Mouse (Mus musculus) CH12.LX (cell line): ENCODE results near the gene Ucp2. TPM values are rescaled to one million over a fixed set of nuclear protein-coding genes. Genes with fewer than 3 reads are reported as not detected.

Experiments used
- DNase-seq: peaks from one replicate; pipeline ENCODE4 v3.0.0-alpha.2; 2013; ENCODE audit errors: extremely low read depth
- H3K27ac ChIP-seq: 2 replicates; pipeline ENCODE4 v1.5.1; 2012; ENCODE audit warnings: low read depth, mild to moderate bottlenecking, control low read depth, moderate library complexity; ENCODE audit not compliant: insufficient read depth
- H3K27me3 ChIP-seq: replicated peaks from 2 replicates; pipeline ENCODE3; 2012; ENCODE audit warnings: inconsistent platforms
- H3K36me3 ChIP-seq, 2 experiments: replicated peaks in 1 of 2; 2 replicates each; pipeline versions ENCODE3 to v1.6.1; 2012; ENCODE audit warnings: inconsistent platforms in 1 of 2, low read length in 1 of 2, mild to moderate bottlenecking in 1 of 2, mixed read lengths in 1 of 2, moderate library complexity in 1 of 2; ENCODE audit not compliant: control insufficient read depth in 1 of 2, insufficient read depth in 1 of 2
- H3K4me1 ChIP-seq, 2 experiments: 2 replicates each; pipeline ENCODE4 v1.6.1; 2012; ENCODE audit warnings: inconsistent platforms in 1 of 2, moderate library complexity in 1 of 2; ENCODE audit not compliant: insufficient read depth in 2 of 2, control insufficient read depth in 1 of 2
- H3K4me2 ChIP-seq: 2 replicates; pipeline ENCODE4 v1.6.1; 2012; ENCODE audit warnings: low read depth, mild to moderate bottlenecking, control low read depth; ENCODE audit not compliant: poor library complexity, insufficient read depth, severe bottlenecking
- H3K4me3 ChIP-seq, 3 experiments: fragments of 150-350 bp in 1 of 3; sonication (generic) in 1 of 3; replicated peaks in 1 of 3; 2 replicates each; pipeline versions ENCODE3 to v1.5.1; 2011 to 2012; ENCODE audit warnings: low read depth in 2 of 3, low read length in 2 of 3, mild to moderate bottlenecking in 2 of 3, moderate library complexity in 2 of 3, control low read depth in 1 of 3, improper control_type of control experiment in 1 of 3, inconsistent platforms in 1 of 3, mixed read lengths in 1 of 3; ENCODE audit not compliant: poor library complexity in 1 of 3
- H3K79me2 ChIP-seq: replicated peaks from 2 replicates; pipeline ENCODE4 v1.6.1; 2012; ENCODE audit warnings: mild to moderate bottlenecking, moderate library complexity; ENCODE audit not compliant: control insufficient read depth, poor library complexity, insufficient read depth, severe bottlenecking; ENCODE audit errors: extremely low read depth
- H3K9ac ChIP-seq: 2 replicates; pipeline ENCODE4 v1.6.1; 2012; ENCODE audit warnings: low read depth, mild to moderate bottlenecking, control low read depth, moderate library complexity; ENCODE audit not compliant: insufficient read depth
- H3K9me3 ChIP-seq: replicated peaks from 2 replicates; pipeline ENCODE3; 2012; ENCODE audit warnings: low read length, inconsistent platforms, mixed read lengths
- BHLHE40 ChIP-seq: IDR thresholded peaks from 2 replicates; pipeline ENCODE4 v1.6.1; 2011; ENCODE audit warnings: mild to moderate bottlenecking, low read depth, low read length, improper control_type of control experiment
- CHD1 ChIP-seq: IDR thresholded peaks from 2 replicates; pipeline ENCODE4 v1.6.1; 2012; ENCODE audit warnings: low read depth, low read length, improper control_type of control experiment, inconsistent platforms
- CHD2 ChIP-seq: IDR thresholded peaks from 2 replicates; pipeline ENCODE4 v1.6.1; 2011; ENCODE audit warnings: low read length, improper control_type of control experiment
- CTCF ChIP-seq, 2 experiments: IDR thresholded peaks in 1 of 2; conservative IDR thresholded peaks in 1 of 2; 2 replicates each; pipeline ENCODE4 v1.5.1; 2011 to 2012; ENCODE audit warnings: low read depth in 2 of 2, low read length in 2 of 2, improper control_type of control experiment in 1 of 2, inconsistent platforms in 1 of 2, mild to moderate bottlenecking in 1 of 2, moderate library complexity in 1 of 2
- E2F4 ChIP-seq: IDR thresholded peaks from 2 replicates; pipeline ENCODE4 v1.6.1; 2011; ENCODE audit warnings: low read depth, low read length, improper control_type of control experiment; ENCODE audit not compliant: insufficient replicate concordance
- ELF1 ChIP-seq: IDR thresholded peaks from 2 replicates; pipeline ENCODE4 v1.6.1; 2014; ENCODE audit warnings: low read depth, mild to moderate bottlenecking, inconsistent platforms, low read length, improper control_type of control experiment
- EP300 ChIP-seq: IDR thresholded peaks from 2 replicates; pipeline ENCODE4 v1.6.1; 2011; ENCODE audit warnings: low read length, improper control_type of control experiment
- ETS1 ChIP-seq: conservative IDR thresholded peaks from 2 replicates; pipeline ENCODE4 v1.6.1; 2012; ENCODE audit warnings: low read depth, mild to moderate bottlenecking, inconsistent platforms, low read length, improper control_type of control experiment, moderate library complexity
- GABPA ChIP-seq: IDR thresholded peaks from 2 replicates; pipeline ENCODE4 v1.6.1; 2012; ENCODE audit warnings: low read depth, low read length, improper control_type of control experiment, inconsistent platforms; ENCODE audit not compliant: insufficient replicate concordance
- HCFC1 ChIP-seq: IDR thresholded peaks from 2 replicates; pipeline ENCODE4 v1.6.1; 2012; ENCODE audit warnings: low read depth, mild to moderate bottlenecking, inconsistent platforms, low read length, improper control_type of control experiment
- IRF4 ChIP-seq: IDR thresholded peaks from 2 replicates; pipeline ENCODE4 v1.6.1; 2014; ENCODE audit warnings: low read depth, mild to moderate bottlenecking, inconsistent platforms, low read length, improper control_type of control experiment
- JUN ChIP-seq: IDR thresholded peaks from 2 replicates; pipeline ENCODE4 v1.6.1; 2011; ENCODE audit warnings: low read depth, mild to moderate bottlenecking, low read length, improper control_type of control experiment, moderate library complexity; ENCODE audit not compliant: insufficient read depth
- JUND ChIP-seq: conservative IDR thresholded peaks from 2 replicates; pipeline ENCODE4 v1.6.1; 2011; ENCODE audit warnings: low read depth, low read length, improper control_type of control experiment
- KAT2A ChIP-seq: IDR thresholded peaks from 2 replicates; pipeline ENCODE4 v1.6.1; 2012; ENCODE audit warnings: low read length, improper control_type of control experiment, inconsistent platforms; ENCODE audit not compliant: insufficient replicate concordance
- MAFK ChIP-seq: IDR thresholded peaks from 2 replicates; pipeline ENCODE4 v1.6.1; 2011; ENCODE audit warnings: low read length, improper control_type of control experiment; ENCODE audit not compliant: insufficient replicate concordance
- MAX ChIP-seq: IDR thresholded peaks from 2 replicates; pipeline ENCODE4 v1.6.1; 2011; ENCODE audit warnings: low read length, improper control_type of control experiment
- MAZ ChIP-seq: IDR thresholded peaks from 2 replicates; pipeline ENCODE4 v1.6.1; 2012; ENCODE audit warnings: low read depth, mild to moderate bottlenecking, inconsistent platforms, low read length, improper control_type of control experiment, moderate library complexity
- MEF2A ChIP-seq: IDR thresholded peaks from 2 replicates; pipeline ENCODE4 v1.6.1; 2014; ENCODE audit warnings: low read depth, mild to moderate bottlenecking, inconsistent platforms, low read length, improper control_type of control experiment, borderline replicate concordance
- MXI1 ChIP-seq: IDR thresholded peaks from 2 replicates; pipeline ENCODE4 v1.6.1; 2011; ENCODE audit warnings: mild to moderate bottlenecking, low read depth, low read length, improper control_type of control experiment
- MYC ChIP-seq: IDR thresholded peaks from 2 replicates; pipeline ENCODE4 v1.6.1; 2011; ENCODE audit warnings: low read depth, mild to moderate bottlenecking, improper control_type of control experiment, low read length
- NELFE ChIP-seq: IDR thresholded peaks from 2 replicates; pipeline ENCODE4 v1.6.1; 2011; ENCODE audit warnings: low read depth, low read length, improper control_type of control experiment
- NRF1 ChIP-seq: IDR thresholded peaks from 2 replicates; pipeline ENCODE4 v1.6.1; 2014; ENCODE audit warnings: low read depth, mild to moderate bottlenecking, inconsistent platforms, low read length, improper control_type of control experiment, moderate library complexity
- PAX5 ChIP-seq: IDR thresholded peaks from 2 replicates; pipeline ENCODE4 v1.6.1; 2012; ENCODE audit warnings: low read length, inconsistent platforms, mixed read lengths
- POLR2A ChIP-seq: IDR thresholded peaks from 2 replicates; pipeline ENCODE4 v1.6.1; 2011; ENCODE audit warnings: low read depth, mild to moderate bottlenecking, improper control_type of control experiment, low read length
- POLR2AphosphoS2 ChIP-seq: IDR thresholded peaks from 2 replicates; pipeline ENCODE4 v1.6.1; 2011; ENCODE audit warnings: low read depth, low read length, improper control_type of control experiment
- RAD21 ChIP-seq: IDR thresholded peaks from 2 replicates; pipeline ENCODE4 v1.6.1; 2011; ENCODE audit warnings: low read depth, mild to moderate bottlenecking, low read length, improper control_type of control experiment, moderate library complexity
- RCOR1 ChIP-seq: conservative IDR thresholded peaks from 2 replicates; pipeline ENCODE4 v1.6.1; 2012; ENCODE audit warnings: low read depth, mild to moderate bottlenecking, inconsistent platforms, low read length, improper control_type of control experiment
- SIN3A ChIP-seq: IDR thresholded peaks from 2 replicates; pipeline ENCODE4 v1.6.1; 2012; ENCODE audit warnings: low read length, improper control_type of control experiment, inconsistent platforms
- SMC3 ChIP-seq: IDR thresholded peaks from 2 replicates; pipeline ENCODE4 v1.6.1; 2011; ENCODE audit warnings: low read depth, low read length, improper control_type of control experiment
- TBP ChIP-seq: conservative IDR thresholded peaks from 2 replicates; pipeline ENCODE4 v1.6.1; 2011; ENCODE audit warnings: low read depth, low read length, improper control_type of control experiment
- TCF12 ChIP-seq: IDR thresholded peaks from 2 replicates; pipeline ENCODE4 v1.6.1; 2014; ENCODE audit warnings: low read depth, mild to moderate bottlenecking, inconsistent platforms, low read length, improper control_type of control experiment
- UBTF ChIP-seq: IDR thresholded peaks from 2 replicates; pipeline ENCODE4 v1.6.1; 2012; ENCODE audit warnings: low read depth, mild to moderate bottlenecking, inconsistent platforms, low read length, improper control_type of control experiment, moderate library complexity
- USF1 ChIP-seq: IDR thresholded peaks from 2 replicates; pipeline ENCODE4 v1.6.1; 2014; ENCODE audit warnings: low read depth, mild to moderate bottlenecking, inconsistent platforms, low read length, improper control_type of control experiment
- USF2 ChIP-seq: conservative IDR thresholded peaks from 2 replicates; pipeline ENCODE4 v1.6.1; 2011; ENCODE audit warnings: low read depth, low read length, improper control_type of control experiment
- ZC3H11A ChIP-seq: IDR thresholded peaks from 2 replicates; pipeline ENCODE4 v1.6.1; 2012; ENCODE audit warnings: low read depth, mild to moderate bottlenecking, inconsistent platforms, low read length, improper control_type of control experiment
- ZKSCAN1 ChIP-seq: IDR thresholded peaks from 2 replicates; pipeline ENCODE4 v1.6.1; 2012; ENCODE audit warnings: low read depth, inconsistent platforms, low read length, improper control_type of control experiment, borderline replicate concordance
- ZMIZ1 ChIP-seq: IDR thresholded peaks from 2 replicates; pipeline ENCODE4 v1.6.1; 2012; ENCODE audit warnings: low read depth, mild to moderate bottlenecking, inconsistent platforms, low read length, improper control_type of control experiment
- ZNF384 ChIP-seq: IDR thresholded peaks from 2 replicates; pipeline ENCODE4 v1.6.1; 2012; ENCODE audit warnings: low read depth, low read length, improper control_type of control experiment, inconsistent platforms
- dilution Hi-C: fragments of 300-500 bp; cut with MboI; formaldehyde crosslinking; loops from 2 replicates; pipeline ENCODE4 v1.14.3; 2020; ENCODE audit warnings: low sequenced_read_pairs; ENCODE audit not compliant: extremely low pct_unique_long_range_greater_than_20kb, extremely low pct_ligation_motif_present
- in situ Hi-C: fragments of 300-500 bp; cut with MboI; formaldehyde crosslinking; loops from 3 replicates; pipeline ENCODE4 v1.14.3; 2019; ENCODE audit warnings: low sequenced_read_pairs, low pct_ligation_motif_present, low pct_unique_long_range_greater_than_20kb, mixed read lengths
- polyA plus RNA-seq: library from polyadenylated mRNA; unstranded; fragments of >175 nt; gene quantifications from 2 replicates; pipeline ENCODE4 v1.2.1, GENCODE M21; 2012; ENCODE audit warnings: low read depth; ENCODE audit not compliant: insufficient read length
- total RNA-seq, 2 experiments: library from RNA; depleted of rRNA; stranded (reverse); fragments of 300-350 nt in 1 of 2; fragments of >200 nt in 1 of 2; gene quantifications; 2 replicates each; pipeline ENCODE4 v1.2.3; 2012 to 2014

Ucp2 gene
- total and polyA plus RNA-seq, 3 experiments: 131 to 635 (median 131) TPM

DNA sequence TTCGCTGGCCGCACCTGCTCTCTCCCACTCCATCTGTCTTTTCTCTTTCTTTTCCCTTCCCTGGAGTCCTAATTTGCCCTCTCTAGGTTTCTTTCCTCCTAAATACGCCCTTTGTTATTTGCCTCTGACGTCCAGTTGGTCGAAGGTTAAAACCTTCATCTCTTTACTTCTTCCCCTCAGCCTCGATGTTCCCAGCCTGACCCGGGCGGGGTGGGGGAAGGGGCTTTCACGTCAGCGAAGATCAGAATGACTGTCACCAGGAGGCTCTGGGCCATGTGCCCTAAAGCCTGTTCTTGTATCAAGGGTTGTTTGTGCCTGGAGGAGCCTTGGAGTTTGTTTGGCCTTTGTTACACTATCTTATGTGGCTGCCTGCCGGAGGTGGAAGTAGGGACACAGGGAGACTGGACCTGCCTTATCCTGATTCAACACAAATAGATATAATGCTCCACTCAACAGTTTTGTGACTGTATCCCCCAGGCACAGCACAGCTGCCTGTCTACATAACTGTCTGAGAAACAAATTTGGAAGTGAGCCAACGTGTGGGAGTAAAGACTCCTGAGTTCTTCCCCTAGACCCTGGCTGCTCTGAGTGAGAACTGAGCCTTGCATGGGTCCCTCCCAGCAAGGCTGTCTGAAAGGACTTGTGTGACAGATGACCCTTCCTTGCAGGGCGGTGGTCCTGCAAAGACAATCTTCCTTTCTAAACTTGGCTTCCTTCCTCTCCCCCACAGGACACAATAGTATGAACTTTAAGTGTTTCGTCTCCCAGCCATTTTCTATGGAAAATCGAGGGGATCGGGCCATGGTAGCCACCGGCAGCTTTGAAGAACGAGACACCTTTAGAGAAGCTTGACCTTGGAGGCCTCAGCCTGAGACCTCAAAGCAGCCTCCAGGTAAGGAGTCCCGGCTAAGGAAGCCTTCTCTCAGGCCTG, 612 bp downstream of the Ucp2 start:
- dilution Hi-C loops (no loop called here), in situ Hi-C loops (no loop called here)
- no peaks in the 10 kb centered on the region for H3K27me3 ChIP-seq
- H3K9ac ChIP-seq: peak overlapping the region; percentile 74
- TF ChIP-seq BHLHE40 (peak; percentile 58; the same call in 1 of the 2 replicates), USF1 (no peak), POLR2A (no peak), POLR2AphosphoS2 (no peak), NRF1 (no peak), ZMIZ1 (no peak), JUN (no peak), USF2 (no peak), NELFE (no peak), MAFK (no peak), CHD1 (0 out of 2 replicates have a peak, but pooled peaks have one; percentile 54), MYC (peak; percentile 73; the same call in 1 of the 2 replicates), MEF2A (no peak; the same call in 1 of the 2 replicates), IRF4 (peak; percentile 67), EP300 (no peak), KAT2A (no peak), HCFC1 (no peak), SMC3 (no peak), ZKSCAN1 (no peak), GABPA (no peak), SIN3A (peak; percentile 53), E2F4 (no peak), ZC3H11A (no peak), JUND (no peak), ZNF384 (no peak), MAX (peak; percentile 59; the same call in 1 of the 2 replicates), ETS1 (peak; percentile 48; the same call in 1 of the 2 replicates), CTCF (conservative IDR thresholded peaks at IDR 0.05 in 1 of 2, IDR thresholded peaks at IDR 0.05 in 1 of 2; ENCODE audit: low read depth in 2 of 2, low read length in 2 of 2) (no peak), RCOR1 (0 out of 2 replicates have a peak, but pooled peaks have one; percentile 64), RAD21 (no peak), PAX5 (no peak), MAZ (no peak), MXI1 (peak; percentile 93), TCF12 (no peak), TBP (no peak), ELF1 (no peak), CHD2 (0 out of 2 replicates have a peak, but pooled peaks have one; percentile 61), UBTF (no peak)
- peak overlapping the region; percentile 75 to 93 (median 86) for H3K4me3 ChIP-seq
- H3K79me2 ChIP-seq: peaks cover 25% of the 10 kb centered on the region
- H3K36me3 ChIP-seq: peaks cover 22 to 42% of the 10 kb centered on the region in 2 experiments
- no peaks in the 10 kb centered on the region for H3K9me3 ChIP-seq
- H3K4me2 ChIP-seq: peak overlapping the region; percentile 61
- peak; percentile 72 for DNase-seq
- H3K27ac ChIP-seq: peak overlapping the region; percentile 54
- peaks cover 12 to 36% of the 10 kb centered on the region in 2 experiments for H3K4me1 ChIP-seq
